Mouse (Mus musculus) spleen, postnatal 14 days (tissue): Measurements from ENCODE around the gene Gm20662.

Source experiments
- DNase-seq, 2 experiments: peaks; one replicate each; pipeline ENCODE4 v3.0.0; 2021 to 2022; ENCODE audit warnings: low spot score in 2 of 2

Gm20662 gene

DNA sequence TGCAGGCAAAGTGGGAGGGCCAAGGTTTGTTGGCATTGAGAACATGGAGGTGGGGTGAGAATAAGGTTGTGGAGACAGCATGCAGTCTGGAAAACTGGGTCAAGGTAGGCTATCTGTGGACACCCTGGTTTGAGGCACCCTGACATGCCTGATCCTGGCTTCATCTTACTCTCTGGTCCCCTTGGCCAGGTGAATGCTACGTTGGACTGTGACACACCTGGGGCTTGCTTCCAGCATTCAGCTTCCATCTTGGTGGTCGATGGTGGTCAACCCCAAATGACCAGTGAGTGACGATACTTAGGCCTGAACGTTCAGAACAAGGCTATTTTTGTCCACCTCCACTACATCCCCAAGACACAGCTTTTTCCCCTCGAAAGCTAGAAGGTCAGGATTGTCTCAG, at the start of gene Gm20662:
Gm20662 (plus strand) TSS at position 301 of the 400 bp plus-strand sequence.
- DNase-seq: no peak

DNA sequence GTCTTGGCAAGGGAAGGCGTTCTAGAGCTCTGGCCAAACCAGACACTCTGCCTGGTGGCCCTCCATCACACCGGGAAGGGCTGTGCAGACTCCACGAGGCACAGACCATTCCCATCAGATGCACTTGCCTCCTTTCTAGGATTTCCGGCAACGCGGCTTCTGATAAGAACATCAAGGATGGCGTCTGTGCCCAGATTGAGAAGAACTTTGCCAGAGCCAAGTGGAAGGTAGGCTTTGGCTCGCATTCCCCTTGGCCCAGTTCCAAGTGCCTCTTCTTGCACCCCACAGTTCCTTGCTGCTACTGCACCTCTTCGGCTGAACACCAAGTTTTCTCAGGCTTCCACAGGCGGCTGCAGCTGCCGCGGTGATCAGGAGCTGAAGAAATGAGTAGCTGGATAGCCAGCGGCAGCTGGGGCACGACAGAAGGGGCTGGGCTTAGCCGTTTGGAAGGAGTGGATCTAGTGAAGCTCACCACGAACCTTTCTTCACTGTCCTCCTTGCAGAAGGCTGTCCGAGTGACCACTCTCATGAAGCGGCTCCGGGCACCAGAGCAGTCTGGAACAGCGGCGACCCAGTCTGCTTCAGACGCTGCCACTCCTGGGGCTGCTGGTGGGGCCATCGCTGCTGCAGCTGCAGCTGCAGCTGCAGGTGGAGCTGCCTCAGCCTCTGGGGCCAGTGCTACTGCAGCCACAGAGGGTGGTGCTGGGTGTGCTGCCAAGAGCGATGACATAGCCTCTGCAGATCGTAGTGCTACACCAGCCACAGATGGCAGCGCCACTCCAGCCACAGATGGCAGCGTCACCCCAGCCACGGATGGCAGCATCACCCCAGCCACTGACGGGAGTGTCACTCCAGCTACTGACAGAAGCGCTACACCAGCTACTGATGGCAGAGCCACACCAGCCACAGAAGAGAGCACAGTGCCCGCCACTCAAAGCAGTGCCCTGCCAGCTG, 48.6 kb upstream of the Gm20662 start:
- no peak for DNase-seq

DNA sequence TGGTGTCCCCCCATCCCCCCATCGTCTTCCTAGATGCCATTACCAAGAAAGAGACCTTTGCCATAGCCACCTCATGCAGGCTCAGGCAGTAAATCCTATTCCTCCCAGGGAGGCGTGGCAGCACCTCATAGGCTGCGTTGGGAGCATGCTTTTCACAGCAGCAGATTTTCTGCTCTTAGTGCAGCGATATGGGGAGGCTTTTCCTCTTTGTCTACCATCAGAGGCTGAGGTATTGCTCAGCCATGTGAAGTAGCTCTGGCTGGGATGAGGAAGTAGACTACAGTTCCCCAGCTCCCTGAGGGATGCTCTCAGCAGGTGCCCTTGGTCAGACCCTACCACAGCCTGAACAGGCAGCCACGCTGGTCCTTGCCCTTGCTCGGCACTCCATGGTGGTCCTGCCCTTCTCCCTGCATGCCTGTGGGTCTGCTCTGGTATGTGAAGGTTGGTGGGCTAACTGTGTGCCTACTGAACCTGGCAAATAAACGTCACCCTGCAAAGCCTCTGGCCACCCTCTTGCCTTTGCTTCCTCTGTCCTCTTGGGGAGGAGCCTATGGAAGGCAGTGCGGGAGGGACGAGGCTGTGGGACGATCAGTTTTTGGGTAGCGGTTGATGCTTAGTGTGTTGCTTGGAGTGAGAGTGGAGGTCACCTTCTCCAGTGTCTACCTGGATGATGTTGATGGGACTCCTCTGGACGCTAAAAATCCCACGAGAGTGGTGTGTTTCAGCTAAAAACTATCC, 46.8 kb upstream of the Gm20662 start:
- no peak for DNase-seq

DNA sequence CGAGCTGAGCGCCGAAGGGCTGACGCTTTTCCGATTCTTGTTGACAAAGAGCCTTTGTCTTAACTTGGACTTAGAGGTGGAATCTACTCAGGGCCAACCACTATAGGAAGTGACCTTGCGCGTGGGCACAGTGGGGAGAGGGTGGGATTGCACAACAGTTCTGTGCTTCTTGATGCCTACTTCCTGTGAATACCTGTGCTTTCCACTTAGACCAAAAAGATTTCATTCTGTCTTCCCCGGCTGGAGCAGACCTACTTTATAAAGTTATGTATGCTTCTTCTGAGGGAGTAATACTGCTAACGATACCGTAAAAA, 46.3 kb upstream of the Gm20662 start, which contains the start of gene Traip:
Traip (plus strand) TSS at position 215 of the 314 bp plus-strand sequence.
- DNase-seq: no peak

DNA sequence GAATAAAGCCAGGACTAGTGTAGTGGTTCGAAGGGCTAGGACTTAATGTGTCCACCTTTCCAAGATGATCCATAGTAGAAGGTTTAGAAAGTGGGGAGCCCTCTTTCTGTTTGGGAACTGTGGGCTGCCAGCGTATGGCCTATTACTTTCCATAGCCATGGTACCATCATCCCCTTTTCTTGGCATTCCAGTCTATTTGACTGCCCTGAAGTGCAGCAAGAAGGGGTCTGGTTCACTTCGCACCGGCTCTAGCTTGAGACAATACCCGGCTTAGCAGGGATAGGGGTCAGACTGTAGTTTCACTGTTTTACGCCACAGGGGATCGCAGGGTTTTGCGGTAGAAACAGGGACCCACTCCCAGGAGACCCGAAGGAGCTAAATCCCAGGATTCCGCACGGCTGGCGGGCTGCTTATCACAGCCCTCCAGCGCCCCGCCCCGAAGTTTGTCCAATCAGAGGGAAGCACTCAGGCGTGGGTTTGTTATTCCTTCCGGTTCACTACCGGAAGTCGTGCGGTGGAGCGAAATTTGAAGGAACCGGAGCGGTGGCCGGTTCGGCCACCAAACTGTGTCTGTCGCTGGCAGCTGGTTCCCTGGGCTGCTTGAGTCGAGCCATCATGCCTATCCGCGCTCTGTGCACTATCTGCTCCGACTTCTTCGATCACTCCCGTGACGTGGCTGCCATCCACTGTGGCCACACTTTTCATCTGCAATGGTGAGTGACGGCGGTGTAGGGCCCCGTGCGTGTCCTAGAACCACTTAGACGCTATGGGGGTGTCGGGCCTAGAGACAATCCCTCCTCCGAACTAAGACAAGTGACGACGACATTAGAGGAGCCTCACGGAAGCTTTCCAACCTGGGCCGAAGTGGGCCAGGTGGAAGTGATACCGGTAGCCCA, 45.4 kb upstream of the Gm20662 start:
- peak; percentile 78 to 83 for DNase-seq

DNA sequence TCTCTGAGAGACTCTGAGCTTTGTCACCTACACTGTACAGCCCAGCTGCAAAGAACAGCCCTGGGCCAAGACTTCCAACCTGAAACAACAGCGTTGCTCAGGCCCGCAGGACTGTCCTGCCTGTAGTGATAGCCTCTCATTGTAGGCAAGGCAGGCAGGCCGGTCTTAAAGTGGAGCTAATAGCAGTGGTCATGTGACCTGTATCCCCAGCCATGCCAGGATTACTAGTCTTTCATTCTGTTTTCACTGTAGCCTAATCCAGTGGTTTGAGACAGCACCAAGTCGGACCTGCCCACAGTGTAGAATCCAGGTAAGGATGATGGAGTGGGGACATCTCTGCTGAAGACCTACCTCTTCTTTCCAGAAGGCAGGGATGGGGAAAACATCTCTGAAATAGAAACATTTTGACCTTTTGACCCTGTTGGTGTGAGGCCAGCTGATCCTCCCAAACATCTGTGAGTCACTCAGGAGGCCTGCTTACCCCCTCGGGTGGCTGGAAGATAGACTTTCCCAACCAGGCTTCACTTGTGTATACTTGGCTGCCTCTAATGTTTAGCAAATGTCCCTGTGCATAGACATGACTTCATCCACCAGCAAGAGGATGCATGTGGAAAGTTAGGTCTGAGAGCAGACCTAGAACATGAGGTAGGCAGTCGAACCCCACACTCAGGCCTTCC, 40.4 kb upstream of the Gm20662 start:
- DNase-seq: no peak

DNA sequence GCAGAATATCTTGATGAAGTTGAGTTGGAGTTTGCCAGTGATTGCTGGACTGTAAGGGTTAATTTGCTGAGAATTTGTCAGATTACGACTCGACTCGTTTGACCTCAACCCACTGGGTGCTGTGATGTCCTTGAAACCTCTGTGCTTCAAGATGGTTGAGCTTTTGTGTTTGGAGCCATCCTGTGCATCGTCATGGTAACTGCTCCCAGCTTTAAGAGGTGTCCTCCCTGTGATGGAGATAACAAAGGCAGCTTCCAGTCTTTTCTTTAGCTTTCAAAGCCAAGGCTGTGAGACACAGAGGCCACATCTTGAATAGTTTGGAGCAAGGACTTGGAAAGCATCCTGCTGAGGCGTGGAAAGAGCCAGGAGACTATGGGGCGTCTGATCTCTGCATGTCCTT, 39.0 kb upstream of the Gm20662 start:
- no peak for DNase-seq

DNA sequence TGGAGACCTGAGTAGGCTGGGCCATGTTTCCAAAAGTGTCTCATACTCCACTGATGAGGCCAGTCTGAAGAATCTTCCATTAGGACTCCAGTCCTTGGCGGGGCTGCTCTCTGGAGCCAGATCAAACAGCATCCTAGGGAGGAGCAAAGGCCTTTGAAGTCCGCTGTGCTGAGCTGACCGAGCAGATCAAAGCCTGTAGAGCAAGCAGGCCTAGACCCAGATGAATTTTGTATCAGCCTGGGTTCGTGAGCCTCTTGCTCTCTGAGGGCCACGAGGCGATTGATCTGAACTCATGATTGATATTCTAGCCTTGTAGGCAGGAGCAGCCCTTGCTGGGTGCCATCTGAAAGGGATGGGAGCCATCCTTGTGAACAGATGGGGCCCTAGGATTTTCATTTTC, 36.3 kb upstream of the Gm20662 start:
- DNase-seq: no peak

DNA sequence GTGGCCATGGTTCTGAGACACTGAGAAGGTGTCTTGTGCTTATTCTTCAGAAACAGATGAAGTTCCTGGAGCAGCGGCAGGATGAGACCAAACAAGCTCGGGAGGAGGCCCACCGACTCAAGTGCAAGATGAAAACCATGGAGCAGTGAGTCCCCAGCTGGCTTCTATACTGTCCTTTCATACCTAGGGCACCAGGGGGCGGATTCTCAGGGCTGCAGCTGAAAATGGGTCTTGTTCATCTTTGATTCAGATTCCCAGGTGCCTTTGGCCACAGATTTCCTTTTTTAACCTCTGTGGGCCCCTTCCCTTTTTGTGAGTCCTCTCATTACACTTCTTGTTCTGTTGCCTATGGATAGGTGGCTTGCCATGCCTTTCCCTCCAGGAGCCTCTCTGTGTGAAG, 35.2 kb upstream of the Gm20662 start:
- no peak for DNase-seq

DNA sequence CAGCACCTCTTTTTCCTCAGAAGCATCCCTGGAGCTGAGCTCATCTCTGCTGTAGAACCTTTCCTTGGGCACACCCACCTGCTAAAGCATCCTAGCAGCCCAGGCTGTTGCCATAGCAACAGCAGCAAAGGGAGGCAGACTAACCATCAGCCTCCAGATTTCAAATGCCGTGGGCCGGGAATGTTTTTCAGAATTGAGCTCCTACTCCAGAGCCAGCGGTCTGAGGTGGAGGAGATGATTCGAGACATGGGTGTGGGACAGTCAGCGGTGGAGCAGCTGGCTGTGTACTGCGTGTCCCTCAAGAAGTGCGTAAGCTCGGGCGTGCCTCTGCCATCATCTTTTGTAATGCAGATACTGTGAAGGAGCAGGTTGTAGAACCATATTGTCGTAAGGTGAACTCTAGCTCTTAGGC, 34.8 kb upstream of the Gm20662 start:
- no peak for DNase-seq

DNA sequence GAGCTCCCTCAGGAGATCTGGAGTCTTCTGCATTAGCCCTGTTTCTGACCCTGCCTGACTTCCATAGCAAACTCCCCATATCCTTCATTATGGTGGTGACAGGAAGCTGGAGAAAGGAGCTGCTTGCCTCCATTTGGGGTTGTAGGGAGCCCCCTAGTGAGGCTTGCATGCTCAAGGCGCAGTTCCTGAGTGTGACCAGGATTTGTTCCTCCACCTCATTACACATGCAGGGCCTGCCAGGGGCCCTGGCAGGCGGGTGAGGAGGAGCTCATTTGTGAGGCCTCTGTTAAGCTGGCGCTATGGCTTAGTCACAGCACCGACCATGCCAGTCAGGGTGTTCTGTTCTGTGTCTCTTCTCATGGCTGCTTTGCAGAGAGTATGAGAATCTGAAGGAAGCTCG, 34.3 kb upstream of the Gm20662 start:
- no peak for DNase-seq

DNA sequence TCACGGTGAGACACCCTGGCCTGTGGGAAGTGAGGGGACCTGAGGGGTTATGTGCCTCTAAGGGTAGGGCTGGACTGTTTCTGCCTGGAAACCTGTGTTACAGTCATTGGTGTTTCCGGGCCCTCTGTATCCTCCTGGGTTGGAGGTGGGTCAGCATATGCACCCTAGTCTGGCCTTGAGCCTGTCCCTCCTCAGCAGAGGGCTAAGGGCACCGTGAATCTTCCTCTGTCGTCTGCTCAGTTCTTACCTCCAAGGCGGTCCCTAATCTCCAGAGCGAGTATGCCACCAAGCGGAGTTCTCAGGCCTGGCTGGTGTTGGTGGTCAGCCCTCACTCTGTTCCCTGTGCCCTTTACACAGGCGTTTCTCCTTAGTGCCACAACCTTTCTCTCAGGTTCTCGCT, 33.2 kb upstream of the Gm20662 start:
- DNase-seq: no peak

DNA sequence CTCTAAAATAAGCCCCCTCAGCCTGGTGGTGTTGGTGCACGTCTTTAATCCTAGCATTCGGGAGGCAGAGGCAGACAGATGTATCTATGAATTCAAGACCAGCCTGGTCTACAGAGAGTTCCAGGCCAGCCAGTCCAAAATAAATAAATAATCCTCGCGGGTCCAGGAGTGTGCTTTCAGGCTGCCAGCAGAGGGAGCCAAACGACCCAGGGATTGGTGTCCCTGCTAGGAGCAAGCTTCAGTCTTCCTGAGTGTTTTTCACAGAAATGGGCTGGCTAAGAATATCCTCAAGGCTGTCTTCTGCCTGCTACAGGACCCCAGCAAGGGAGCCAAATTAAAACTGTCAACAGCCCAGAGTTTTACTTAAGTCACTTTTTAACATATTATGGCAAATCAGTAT, 32.4 kb upstream of the Gm20662 start:
- peak; percentile 60 to 76 for DNase-seq

DNA sequence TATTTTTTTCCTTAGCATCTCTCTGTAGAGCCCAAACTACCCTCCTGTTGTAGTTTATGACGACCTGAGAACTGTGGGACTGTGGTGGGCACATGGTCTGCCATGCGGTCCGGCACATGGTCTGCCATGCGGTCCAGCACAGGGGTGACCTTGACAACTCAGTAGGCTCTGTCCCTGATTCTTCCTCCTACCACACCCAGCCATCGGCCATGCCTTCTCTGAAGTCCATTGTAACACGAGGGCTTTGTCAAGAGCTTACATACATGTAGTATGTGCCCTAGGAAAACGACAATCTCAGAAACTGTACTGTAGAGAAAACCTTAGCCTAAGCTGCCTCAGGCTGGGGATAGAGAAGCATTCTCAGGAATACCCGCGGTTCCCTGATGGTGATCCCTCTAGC, 31.5 kb upstream of the Gm20662 start:
- DNase-seq: no peak

DNA sequence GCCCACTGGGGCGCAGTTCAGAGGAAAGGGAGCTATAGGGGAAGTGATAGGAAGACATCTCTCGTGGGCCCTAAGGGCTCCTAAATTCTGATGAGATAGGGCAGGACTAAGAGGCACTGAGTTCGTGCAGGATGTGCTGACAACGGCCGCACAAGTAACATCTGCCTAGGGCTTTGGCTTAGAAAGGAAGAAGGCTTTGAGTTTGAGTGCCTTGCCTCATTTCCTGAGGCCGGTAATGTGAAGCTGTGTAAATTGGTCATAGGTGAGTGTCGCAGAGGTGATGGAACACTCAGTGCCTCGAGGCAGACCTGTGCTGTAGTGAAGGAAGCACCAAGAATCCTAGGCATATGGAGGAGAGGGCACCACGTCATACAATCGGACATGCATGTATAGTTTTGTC, 29.5 kb upstream of the Gm20662 start:
- DNase-seq: no peak

DNA sequence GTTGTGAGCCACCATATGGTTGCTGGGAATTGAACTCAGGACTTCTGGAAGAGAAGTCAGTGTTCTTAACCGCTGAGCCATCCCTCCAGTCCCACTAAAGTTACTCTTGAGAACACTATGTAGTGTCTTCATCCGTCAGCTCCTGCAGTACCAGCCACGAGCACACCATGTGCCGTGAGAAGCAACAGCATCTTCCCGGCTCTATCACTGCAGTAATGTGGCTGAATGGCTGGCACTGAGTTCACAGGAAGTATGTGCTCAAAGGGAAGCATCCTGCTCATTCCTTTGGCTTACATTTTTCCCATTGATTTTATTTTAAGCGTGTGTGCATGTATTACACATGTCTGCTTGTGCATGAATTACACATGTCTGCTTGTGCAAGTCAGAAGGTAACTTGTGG, 28.7 kb upstream of the Gm20662 start:
- no peak for DNase-seq

DNA sequence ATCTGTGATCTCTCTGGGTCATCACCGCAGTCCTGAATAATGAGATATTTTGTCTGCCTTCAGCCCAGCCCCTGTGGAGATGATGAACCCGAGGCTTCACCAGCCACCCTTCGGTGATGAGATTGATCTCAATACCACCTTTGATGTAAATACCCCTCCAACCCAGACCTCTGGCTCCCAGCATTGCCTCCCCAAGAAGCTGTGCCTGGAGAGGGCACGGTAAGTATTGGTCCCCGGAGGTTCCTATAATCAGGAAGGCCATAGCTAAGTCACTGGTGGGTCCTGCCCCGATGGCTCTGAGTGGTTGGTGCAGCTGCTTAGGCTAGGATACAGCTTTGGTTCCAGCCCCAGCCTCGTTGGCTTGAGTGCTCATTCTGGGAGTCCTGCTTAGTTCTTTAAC, 27.6 kb upstream of the Gm20662 start:
- no peak for DNase-seq

DNA sequence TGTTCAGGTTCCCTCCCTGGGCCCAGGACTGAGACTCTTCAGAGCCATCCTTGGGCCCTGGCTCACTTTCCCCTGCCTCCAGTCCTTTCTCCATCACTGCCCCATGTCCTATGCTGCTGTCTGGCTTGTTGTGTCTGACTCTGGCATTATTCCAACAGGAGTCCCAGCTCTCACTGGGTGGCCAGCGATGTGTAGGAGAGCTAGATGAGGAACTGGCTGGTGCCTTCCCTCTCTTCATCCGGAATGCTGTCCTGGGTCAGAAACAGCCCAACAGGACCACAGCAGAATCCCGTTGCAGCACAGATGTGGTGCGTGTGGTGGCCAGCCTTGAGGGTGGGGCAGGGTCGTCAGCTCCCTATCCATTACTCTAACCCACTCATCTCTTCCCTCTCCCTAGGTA, 25.8 kb upstream of the Gm20662 start:
- DNase-seq: no peak

DNA sequence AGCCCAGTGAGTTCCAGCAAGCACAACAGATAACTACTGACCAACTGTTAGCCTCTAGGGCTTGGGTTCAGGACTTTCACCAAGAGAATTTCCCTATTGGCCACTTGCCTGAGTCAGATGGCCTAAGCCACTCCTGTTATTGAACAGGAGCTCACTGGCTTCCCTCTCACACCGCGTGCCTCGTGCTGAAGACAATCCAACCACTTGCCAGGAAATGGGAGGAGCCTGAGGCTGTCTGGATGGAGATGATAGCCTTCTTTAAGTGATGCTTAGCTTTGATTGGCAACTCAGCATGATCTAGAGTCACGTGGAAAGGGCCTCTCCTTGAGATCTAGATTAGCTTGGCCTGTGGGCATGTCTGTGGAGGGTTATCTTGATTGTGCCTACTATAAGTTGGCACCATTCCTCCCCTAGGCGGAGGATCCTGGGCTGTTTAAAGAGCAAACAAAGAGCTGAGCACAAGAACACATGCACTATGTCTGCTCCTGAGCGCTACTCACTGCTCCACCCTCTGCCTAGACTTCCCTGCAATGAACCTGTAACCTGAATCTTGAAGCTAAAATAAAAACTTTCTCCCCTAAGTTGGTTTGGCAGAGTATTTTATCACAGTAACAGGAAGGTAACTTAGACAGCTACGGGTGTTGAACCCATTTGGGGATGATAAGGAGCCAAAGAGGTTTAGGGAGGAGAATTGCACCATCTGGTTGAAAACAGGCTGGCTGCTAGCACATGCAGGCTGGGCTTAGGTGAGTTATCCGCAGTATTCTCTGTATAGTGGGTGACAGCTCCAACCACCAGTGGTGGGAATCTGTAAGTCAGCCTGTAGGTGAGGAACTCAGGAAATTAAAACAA, 24.2 kb upstream of the Gm20662 start:
- DNase-seq: peak in 1 of 2 experiments; percentile 34

DNA sequence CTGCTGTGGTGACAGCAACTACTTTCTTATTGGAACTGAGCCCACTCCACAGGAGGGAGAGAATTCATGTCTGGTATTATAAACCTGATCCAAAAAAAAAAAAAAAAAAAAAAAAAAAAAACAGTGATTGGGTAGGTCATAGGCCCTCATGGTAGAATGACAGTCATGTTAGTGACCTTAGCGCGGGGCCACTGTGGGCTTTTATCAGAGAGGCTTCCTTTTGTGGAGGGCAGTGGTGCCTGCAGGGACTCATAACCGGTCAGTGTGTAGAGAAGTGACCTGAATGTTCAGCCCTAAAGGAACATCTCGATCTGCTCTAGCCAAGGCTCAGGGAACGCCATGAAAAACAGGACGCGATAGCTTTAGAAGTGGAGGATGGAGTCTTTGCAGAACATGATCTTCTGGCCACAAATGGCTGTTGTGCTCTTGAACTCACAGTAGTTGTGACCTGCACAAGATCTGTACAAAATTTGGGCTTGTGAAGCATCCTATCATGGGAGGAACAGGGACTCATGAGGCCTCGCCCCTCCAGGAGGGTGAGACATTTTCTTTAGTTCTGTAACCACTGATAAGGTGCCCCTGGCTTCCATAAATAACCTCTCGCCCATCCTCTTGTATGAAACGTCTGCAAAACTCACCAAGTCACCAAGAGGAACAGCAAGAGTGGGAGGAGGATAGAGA, 21.5 kb upstream of the Gm20662 start:
- no peak for DNase-seq
